In genomic region chr2:11853210-11853973, GRCm38 (mm10) we compare ENCODE assay signal across 9 mouse cellular contexts.
DNase-seq lines count a peak whose midpoint lies in the region; ATAC-seq and TF ChIP-seq lines count a peak whose summit lies in the region.
"Had no signal": no experiment of that assay in that cellular context is flagged by ENCODE, and none has a peak within 500 bp of the region (broad histone marks: within the 10 kb centered on the region; RNA-seq: fewer than 3 reads in every experiment).

No protein-coding gene starts in this region.

- H3K9ac ChIP-seq in hindbrain, embryonic 14.5 days: no peak overlapping the region

- no peaks in the 10 kb centered on the region for H3K4me1 ChIP-seq in hindbrain, embryonic 14.5 days (replicated peaks; ENCODE audit: control insufficient read depth, insufficient read depth, low read length)
- no peaks in the 10 kb centered on the region for H3K4me1 ChIP-seq in thymus, adult 2 months (replicated peaks; ENCODE audit: control insufficient read depth, insufficient read depth, low read length)

- H3K36me3 ChIP-seq in hindbrain, embryonic 14.5 days (replicated peaks; ENCODE audit: control insufficient read depth, insufficient read depth): no peaks in the 10 kb centered on the region
- no peaks in the 10 kb centered on the region for H3K36me3 ChIP-seq in thymus, adult 2 months (ENCODE audit: control insufficient read depth, insufficient read depth, low read length)

- no peak for TF ChIP-seq CTCF in thymus, adult 2 months (IDR thresholded peaks at IDR 0.05; ENCODE audit: borderline replicate concordance, control insufficient read depth, extremely low read depth, insufficient read depth, low read length, poor library complexity)

- DNase-seq in 3T3-L1 (ENCODE audit: low read depth, low spot score) (peak; percentile 36), liver (peak; percentile 6)
- DNase-seq in c-Kit-positive CD71-negative TER-119-negative erythroid progenitor cells, embryonic 14.5 days (ENCODE audit: low read depth): peak; percentile 20
- no peak for DNase-seq in hindbrain, embryonic 14.5 days (ENCODE audit: low spot score)
- DNase-seq in skeletal muscle tissue, adult 2 months (ENCODE audit: low read depth, low spot score): peak; percentile 6
- DNase-seq in urinary bladder, postnatal 10 days (ENCODE audit: low spot score): no peak
- DNase-seq in thymus, postnatal 25 days: no peak
- DNase-seq in thymus, adult 2 months: no peak

- ATAC-seq in hindbrain, embryonic 14.5 days (ENCODE audit: low FRiP score): peak; percentile 57; the same call in 1 of the 2 replicates

- H3K27me3 ChIP-seq in hindbrain, embryonic 14.5 days (ENCODE audit: control insufficient read depth, insufficient read depth, low read length): no peaks in the 10 kb centered on the region
- no peaks in the 10 kb centered on the region for H3K27me3 ChIP-seq in thymus, adult 2 months (ENCODE audit: control insufficient read depth, insufficient read depth, low read length)

- no peak for TF ChIP-seq POLR2A in thymus, adult 2 months (IDR thresholded peaks at IDR 0.05; ENCODE audit: control insufficient read depth, extremely low read depth, insufficient read depth, low read length, poor library complexity)

- WGBS in hindbrain, embryonic 14.5 days: 34% methylated on average over 2 of the region's 2 CpGs
- 41% methylated on average over 2 of the region's 2 CpGs for WGBS in thymus, adult 2 months

- no peaks in the 10 kb centered on the region for H3K9me3 ChIP-seq in hindbrain, embryonic 14.5 days (ENCODE audit: control insufficient read depth, low read length)

- no peak overlapping the region for H3K27ac ChIP-seq in hindbrain, embryonic 14.5 days
- no peak overlapping the region for H3K27ac ChIP-seq in thymus, adult 2 months (ENCODE audit: control insufficient read depth, insufficient read depth, low read length)
- H3K27ac ChIP-seq: macrophage had no signal

- no peak overlapping the region for H3K4me3 ChIP-seq in hindbrain, embryonic 14.5 days (replicated peaks; ENCODE audit: low read length)
- no peak overlapping the region for H3K4me3 ChIP-seq in thymus, adult 2 months (ENCODE audit: control insufficient read depth, insufficient read depth, low read length)

- H3K4me2 ChIP-seq in hindbrain, embryonic 14.5 days (replicated peaks): no peak overlapping the region

Comparison
In these comparisons a context has a peak if more than half of its experiments do, and no peak if none do; other contexts are left out.
1. DNase-seq: peak in 3T3-L1 (single experiment), c-Kit-positive CD71-negative TER-119-negative erythroid progenitor cells, embryonic 14.5 days (single experiment), liver (single experiment) and skeletal muscle tissue, adult 2 months (single experiment); none in hindbrain, embryonic 14.5 days (single experiment), urinary bladder, postnatal 10 days (single experiment), thymus, postnatal 25 days (single experiment) and thymus, adult 2 months (single experiment).